Comparison of ENCODE assay signal across 8 mouse cellular contexts in genomic region chr3:52007602-52008252, GRCm38 (mm10).
DNase-seq lines count a peak whose midpoint lies in the region; ATAC-seq lines count a peak whose summit lies in the region.

No protein-coding gene starts in this region.

- H3K27ac ChIP-seq in heart, embryonic 11.5 days (ENCODE audit: low read depth, low read length) = no peak overlapping the region
- H3K27ac ChIP-seq in limb, embryonic 15.5 days = peak overlapping the region; percentile 50; the same call in 1 of the 2 replicates
- peak overlapping the region; percentile 57 for H3K27ac ChIP-seq in stomach, embryonic 15.5 days

- intact Hi-C loops in gastrocnemius, postnatal 14 days (cut with DNase I; ENCODE audit: low total_unique reads) = no loop called here

- DNase-seq in gastrocnemius, postnatal 14 days = peak; percentile 35
- no peak for DNase-seq in gastrocnemius, adult 8-10 months (ENCODE audit: low spot score in 2 of 2)
- peak; percentile 95 for DNase-seq in embryo, embryonic 10.5 days (ENCODE audit: low spot score)
- peak; percentile 15 for DNase-seq in kidney, adult 9 months

- no peaks in the 10 kb centered on the region for H3K9me3 ChIP-seq in heart, embryonic 11.5 days (replicated peaks; ENCODE audit: control insufficient read depth, low read length)
- H3K9me3 ChIP-seq in limb, embryonic 15.5 days = no peaks in the 10 kb centered on the region
- H3K9me3 ChIP-seq in stomach, embryonic 15.5 days = no peaks in the 10 kb centered on the region

- ATAC-seq in heart, embryonic 11.5 days (replicated peaks; ENCODE audit: insufficient number of reproducible peaks, low FRiP score, low TSS enrichment) = peak; percentile 49; the same call in 1 of the 2 replicates
- no peak for ATAC-seq in limb, embryonic 15.5 days (ENCODE audit: insufficient number of reproducible peaks, low FRiP score, low TSS enrichment, low read depth)
- ATAC-seq in monocyte, adult 5-6 weeks (replicated peaks; ENCODE audit: insufficient number of reproducible peaks, low FRiP score, low TSS enrichment, poor library complexity, severe bottlenecking) = 0 out of 2 replicates have a peak, but pooled peaks have one; percentile 27
- peak; percentile 32; the same call in 1 of the 2 replicates for ATAC-seq in stomach, embryonic 15.5 days (ENCODE audit: insufficient read depth, low FRiP score, low read depth)

- 2% methylated on average over 19 of the region's 21 CpGs for WGBS in heart, embryonic 11.5 days (ENCODE audit: insufficient replicate concordance)
- under 1% methylated on average over 20 of the region's 21 CpGs for WGBS in limb, embryonic 15.5 days
- WGBS in stomach, embryonic 15.5 days = under 1% methylated on average over 21 of the region's 21 CpGs

- peak overlapping the region; percentile 50 for H3K4me3 ChIP-seq in heart, embryonic 11.5 days (ENCODE audit: low read depth, low read length)
- H3K4me3 ChIP-seq in limb, embryonic 15.5 days = peak overlapping the region; percentile 48
- peak overlapping the region; percentile 45 for H3K4me3 ChIP-seq in stomach, embryonic 15.5 days (replicated peaks)

- H3K4me2 ChIP-seq in heart, embryonic 11.5 days = peak overlapping the region; percentile 87
- peak overlapping the region; percentile 84 for H3K4me2 ChIP-seq in limb, embryonic 15.5 days
- peak overlapping the region; percentile 84 for H3K4me2 ChIP-seq in stomach, embryonic 15.5 days

- no peaks in the 10 kb centered on the region for H3K36me3 ChIP-seq in heart, embryonic 11.5 days (ENCODE audit: control insufficient read depth, insufficient read depth, low read length)
- H3K36me3 ChIP-seq in limb, embryonic 15.5 days = no peaks in the 10 kb centered on the region
- no peaks in the 10 kb centered on the region for H3K36me3 ChIP-seq in stomach, embryonic 15.5 days

- peak overlapping the region; percentile 30 for H3K9ac ChIP-seq in heart, embryonic 11.5 days (ENCODE audit: low read depth, low read length)
- H3K9ac ChIP-seq in limb, embryonic 15.5 days = 0 out of 2 replicates have a peak overlapping the region, but pooled peaks have one; percentile 14
- 0 out of 2 replicates have a peak overlapping the region, but pooled peaks have one; percentile 10 for H3K9ac ChIP-seq in stomach, embryonic 15.5 days

- H3K27me3 ChIP-seq in heart, embryonic 11.5 days (ENCODE audit: control insufficient read depth, insufficient read depth, low read length) = no peaks in the 10 kb centered on the region
- H3K27me3 ChIP-seq in limb, embryonic 15.5 days = no peaks in the 10 kb centered on the region
- H3K27me3 ChIP-seq in stomach, embryonic 15.5 days (replicated peaks) = no peaks in the 10 kb centered on the region

- H3K4me1 ChIP-seq in heart, embryonic 11.5 days (ENCODE audit: control insufficient read depth, insufficient read depth, low read length) = peaks cover 14% of the 10 kb centered on the region; the same call in 1 of the 2 replicates
- H3K4me1 ChIP-seq in limb, embryonic 15.5 days = peaks cover 14% of the 10 kb centered on the region; the same call in 1 of the 2 replicates
- H3K4me1 ChIP-seq in stomach, embryonic 15.5 days = peaks cover 12% of the 10 kb centered on the region

Comparison
In these comparisons a context has a peak if more than half of its experiments do, and no peak if none do; other contexts are left out.
1. DNase-seq: peak in gastrocnemius, postnatal 14 days (single experiment), embryo, embryonic 10.5 days (single experiment) and kidney, adult 9 months (single experiment); none in gastrocnemius, adult 8-10 months (0 of 2).
2. Peak in every context shown above with its lines, with median percentiles within 50 percentile points of each other: H3K4me2 ChIP-seq, H3K4me3 ChIP-seq and H3K9ac ChIP-seq.